Mouse (Mus musculus): ENCODE measurements around the gene Cdh5.

- TF ChIP-seq CTCF (IDR thresholded peaks at IDR 0.05; ENCODE audit: insufficient read depth, low read depth, low read length) (no peak), POLR2A (IDR thresholded peaks at IDR 0.05; ENCODE audit: insufficient read depth, low read depth, low read length) (no peak)
Observed at GRCm38 (mm10) chr8:104142415-104142814, 41.0 kb downstream of the Cdh5 start.
